Mouse (Mus musculus) intestine, postnatal 0 days (tissue): ENCODE results near the gene Rsph1. TPM values are rescaled to one million over a fixed set of nuclear protein-coding genes. Genes with fewer than 3 reads are reported as not detected.

Experiments used
- ATAC-seq: fragments of 200-750 bp; cut with Nextera tagmentation; 2 replicates; pipeline ENCODE4 v1.8.0; 2017; ENCODE audit warnings: mild to moderate bottlenecking, moderate TSS enrichment, moderate library complexity
- H3K27ac ChIP-seq: fragments of 300-500 bp; sonication (generic); 2 replicates; pipeline ENCODE4 v1.5.1; 2014; ENCODE audit warnings: mild to moderate bottlenecking, low read depth, low read length, moderate library complexity
- H3K27me3 ChIP-seq: fragments of 300-500 bp; sonication (generic); replicated peaks from 2 replicates; pipeline ENCODE4 v1.6.1; 2014; ENCODE audit warnings: low read length, mixed read lengths; ENCODE audit not compliant: control insufficient read depth, insufficient read depth
- H3K36me3 ChIP-seq: fragments of 300-500 bp; sonication (generic); 2 replicates; pipeline ENCODE4 v1.6.1; 2014; ENCODE audit warnings: mild to moderate bottlenecking, moderate library complexity; ENCODE audit not compliant: control insufficient read depth, insufficient read depth
- H3K4me1 ChIP-seq: fragments of 300-500 bp; sonication (generic); replicated peaks from 2 replicates; pipeline ENCODE4 v1.6.1; 2014; ENCODE audit warnings: antibody characterized with exemption, low read length, mixed read lengths; ENCODE audit not compliant: control insufficient read depth, insufficient read depth
- H3K4me2 ChIP-seq: fragments of 300-500 bp; sonication (generic); replicated peaks from 2 replicates; pipeline ENCODE4 v1.6.1; 2014; ENCODE audit warnings: low read depth, mild to moderate bottlenecking, moderate library complexity
- H3K4me3 ChIP-seq: fragments of 300-500 bp; sonication (generic); 2 replicates; pipeline ENCODE4 v1.5.1; 2014; ENCODE audit warnings: low read depth, low read length
- H3K9ac ChIP-seq: fragments of 300-500 bp; sonication (generic); 2 replicates; pipeline ENCODE4 v1.6.1; 2014; ENCODE audit warnings: mild to moderate bottlenecking, low read depth, low read length
- H3K9me3 ChIP-seq: fragments of 300-500 bp; sonication (generic); 2 replicates; pipeline ENCODE4 v1.6.1; 2016; ENCODE audit warnings: mixed run types; ENCODE audit not compliant: control insufficient read depth
- CTCF ChIP-seq: sonication (generic); IDR thresholded peaks from 2 replicates; pipeline ENCODE4 v1.5.1; 2016; ENCODE audit warnings: low read depth, mild to moderate bottlenecking, control low read depth, antibody characterized with exemption, moderate library complexity
- WGBS: fragments of 180-500 bp; shearing (Covaris S2); extraction: QIAGEN DNeasy Blood & Tissue Kit; methylation state at CpG from one replicate; pipeline ENCODE4 v1.1.7; 2014; 5-methylcytosine and 5-hydroxymethylcytosine counted together
- polyA plus RNA-seq: library from polyadenylated mRNA; unstranded; fragments of >200 nt; fragmentation: Nextera tagmentation; extraction: Ambion mirVana; gene quantifications from 2 replicates; pipeline ENCODE4 v1.2.1, GENCODE M21; 2015

The Rsph1 gene
- polyA plus RNA-seq, 1 experiment from 2014 or later = 0.66 TPM

DNA sequence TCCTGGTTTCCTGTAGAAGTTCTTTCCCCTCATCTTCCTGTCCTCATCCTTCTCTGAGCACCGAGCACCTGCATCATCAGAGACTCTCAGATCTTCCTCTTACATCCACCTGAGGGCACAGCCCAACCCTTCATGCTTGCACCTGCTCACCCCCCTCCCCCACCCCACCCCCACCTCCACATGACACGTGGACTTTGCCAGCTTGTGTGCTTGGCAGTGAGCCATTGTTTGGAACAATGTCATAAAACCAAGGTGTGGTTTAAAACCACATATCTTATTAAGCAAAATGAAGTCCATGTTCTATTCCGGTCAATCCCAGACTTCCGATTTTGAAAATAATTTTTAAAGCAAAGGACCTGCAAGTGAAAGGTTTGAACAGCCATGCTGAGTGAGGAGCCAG is 45.3 kb upstream of the Rsph1 start:
- Histone ChIP-seq H3K9me3 (no peaks in the 10 kb centered on the region), H3K27me3 (no peaks in the 10 kb centered on the region), H3K4me3 (no peak overlapping the region), H3K4me1 (peaks cover 21% of the 10 kb centered on the region; the same call in 1 of the 2 replicates), H3K4me2 (no peak overlapping the region), H3K9ac (no peak overlapping the region), H3K27ac (peak overlapping the region; percentile 96), H3K36me3 (peaks cover 4% of the 10 kb centered on the region; the same call in 1 of the 2 replicates)
- 34% methylated on average over 4 of the region's 4 CpGs for WGBS
- no peak for TF ChIP-seq CTCF
- peak; percentile 42 for ATAC-seq

DNA sequence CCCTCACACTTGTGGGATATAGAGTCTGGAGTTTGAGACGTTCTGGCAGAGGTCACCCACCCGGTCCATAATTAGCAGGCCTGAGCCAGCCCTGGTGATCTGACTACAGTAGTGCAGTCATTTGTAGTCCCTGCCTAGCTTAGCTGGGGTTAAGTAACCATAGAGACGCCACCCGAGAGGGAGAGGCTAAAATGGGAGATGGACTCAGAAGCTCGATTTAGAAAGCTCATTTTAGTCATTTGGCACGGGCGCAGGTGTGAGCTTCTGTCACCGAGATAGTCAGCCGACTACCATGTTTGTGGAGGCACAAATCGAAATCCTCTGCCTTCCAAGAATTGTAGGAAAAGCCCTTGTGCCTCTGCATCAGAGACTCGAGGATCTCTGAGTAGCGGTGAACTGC is 44.2 kb upstream of the Rsph1 start:
- Histone ChIP-seq H3K27ac (peak overlapping the region; percentile 89), H3K36me3 (peaks cover 8% of the 10 kb centered on the region; the same call in 1 of the 2 replicates), H3K4me1 (peaks cover 21% of the 10 kb centered on the region; the same call in 1 of the 2 replicates), H3K9ac (no peak overlapping the region), H3K4me3 (no peak overlapping the region), H3K27me3 (no peaks in the 10 kb centered on the region), H3K9me3 (no peaks in the 10 kb centered on the region), H3K4me2 (no peak overlapping the region)
- WGBS = 75% methylated on average over 12 of the region's 12 CpGs
- ATAC-seq = no peak
- no peak for TF ChIP-seq CTCF

DNA sequence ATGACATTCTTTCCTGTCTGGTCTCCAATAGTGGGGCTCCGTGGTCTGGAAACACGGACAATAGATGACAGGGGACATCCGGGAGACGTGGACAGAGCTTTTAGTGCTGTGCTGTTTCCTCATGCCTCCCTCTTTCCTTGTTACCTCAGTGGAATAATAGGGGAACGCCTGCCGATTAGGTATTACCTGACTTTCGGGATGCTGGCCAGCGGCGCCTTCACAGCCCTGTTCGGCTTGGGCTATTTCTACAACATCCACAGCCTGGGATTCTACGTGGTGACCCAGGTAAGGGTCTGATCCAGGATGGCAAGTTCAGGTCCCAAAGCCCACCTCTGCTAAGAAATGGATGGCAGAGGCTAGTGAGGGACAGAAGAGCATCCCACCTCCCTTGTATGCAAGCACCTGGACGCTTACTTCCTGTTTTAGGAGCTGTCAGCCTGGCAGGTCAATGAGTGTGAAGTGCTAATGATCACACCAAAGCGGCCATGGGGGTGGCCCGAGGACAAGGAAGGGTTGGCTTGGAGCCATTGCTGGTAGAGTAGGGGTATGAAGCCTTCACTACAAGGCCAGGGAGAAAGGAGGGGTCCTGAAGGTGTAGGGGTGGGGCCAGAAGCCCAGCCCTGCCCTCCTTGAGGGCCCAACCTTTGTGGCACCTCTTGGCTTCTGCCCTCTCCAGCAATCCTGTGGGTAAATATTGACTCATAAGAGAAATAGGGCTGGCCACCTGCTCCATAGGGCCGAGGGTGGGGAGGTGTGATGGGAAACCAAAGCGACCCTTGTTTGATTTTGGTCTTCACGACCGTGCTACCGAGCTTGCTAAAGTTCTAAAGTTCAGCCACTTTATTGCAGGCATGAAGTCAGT is 42.0 kb upstream of the Rsph1 start:
- Histone ChIP-seq H3K27ac (peak overlapping the region; percentile 89), H3K27me3 (no peaks in the 10 kb centered on the region), H3K9me3 (no peaks in the 10 kb centered on the region), H3K4me2 (no peak overlapping the region), H3K9ac (no peak overlapping the region), H3K4me3 (no peak overlapping the region), H3K36me3 (peaks cover 10% of the 10 kb centered on the region), H3K4me1 (0 out of 2 replicates have a peak, but pooled peaks cover 13% of the 10 kb centered on the region)
- TF ChIP-seq CTCF = no peak
- WGBS = 64% methylated on average over 19 of the region's 19 CpGs
- peak; percentile 70 for ATAC-seq

DNA sequence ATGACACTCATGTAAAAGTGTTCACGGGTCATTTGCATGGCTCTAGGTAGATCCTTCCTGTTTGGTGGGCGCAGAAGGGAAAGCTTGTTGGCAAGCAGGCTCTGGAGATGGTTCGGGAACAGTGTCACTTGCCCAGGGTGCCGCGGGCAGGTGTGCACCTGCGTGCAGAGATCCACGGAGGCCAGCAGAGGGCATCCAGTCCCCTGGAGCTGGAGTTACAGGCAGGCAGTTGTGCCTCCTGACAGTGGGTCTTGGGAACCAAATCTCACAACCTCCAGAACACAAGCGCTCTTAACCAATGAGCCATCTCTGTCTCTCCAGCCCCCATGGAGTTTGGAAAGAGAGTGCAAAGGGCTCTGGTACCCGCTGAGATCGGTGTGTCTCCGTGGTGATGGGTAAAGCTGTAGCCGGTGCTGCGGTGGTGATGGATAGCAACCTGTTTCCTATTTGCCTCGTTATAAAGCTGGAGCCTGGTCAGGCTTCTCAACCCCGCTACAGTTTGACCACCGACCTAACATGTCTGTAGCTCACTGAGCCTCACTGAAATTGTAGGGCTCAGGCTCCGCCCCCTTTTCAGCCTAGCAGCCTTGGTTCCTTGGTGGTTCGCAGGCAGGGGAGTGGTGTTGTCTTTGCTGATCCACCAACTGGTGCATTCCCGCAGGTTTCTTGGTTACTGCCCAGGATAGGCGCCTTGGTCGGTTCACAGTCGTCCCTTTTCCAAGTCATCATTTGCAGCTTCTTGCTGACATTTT is 40.5 kb upstream of the Rsph1 start:
- no peaks in the 10 kb centered on the region for H3K9me3 ChIP-seq
- 46% methylated on average over 22 of the region's 22 CpGs for WGBS
- TF ChIP-seq CTCF = peak; percentile 81
- ATAC-seq = no peak
- peaks cover 10% of the 10 kb centered on the region; the same call in 1 of the 2 replicates for H3K36me3 ChIP-seq
- H3K27ac ChIP-seq = peak overlapping the region; percentile 15; the same call in 1 of the 2 replicates
- H3K4me2 ChIP-seq = no peak overlapping the region
- H3K9ac ChIP-seq = no peak overlapping the region
- H3K4me1 ChIP-seq = 0 out of 2 replicates have a peak, but pooled peaks cover 11% of the 10 kb centered on the region
- no peaks in the 10 kb centered on the region for H3K27me3 ChIP-seq
- no peak overlapping the region for H3K4me3 ChIP-seq

DNA sequence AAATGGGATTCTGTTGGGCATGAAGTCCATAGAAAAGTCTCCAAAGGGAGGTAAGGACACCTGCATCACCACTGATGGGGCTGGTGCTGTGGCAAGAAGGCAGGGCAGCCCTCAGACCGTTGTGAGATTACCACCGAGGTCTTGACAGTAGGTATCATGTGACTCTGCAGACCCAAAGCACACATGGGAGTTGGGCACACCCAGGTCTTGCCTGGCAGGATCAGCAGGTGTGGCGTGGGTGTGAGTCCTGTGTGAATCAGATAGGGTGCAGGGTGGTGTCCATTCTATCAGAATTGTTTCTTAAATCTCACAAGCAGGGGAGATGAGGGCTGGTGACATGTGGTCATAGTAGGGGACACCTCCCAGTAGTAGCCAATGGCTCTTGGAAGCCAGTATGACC is 39.8 kb upstream of the Rsph1 start:
- ATAC-seq = no peak
- Histone ChIP-seq H3K27me3 (no peaks in the 10 kb centered on the region), H3K9me3 (no peaks in the 10 kb centered on the region), H3K4me2 (no peak overlapping the region), H3K4me1 (0 out of 2 replicates have a peak, but pooled peaks cover 8% of the 10 kb centered on the region), H3K27ac (peak overlapping the region; percentile 15; the same call in 1 of the 2 replicates), H3K9ac (no peak overlapping the region), H3K36me3 (peaks cover 10% of the 10 kb centered on the region; the same call in 1 of the 2 replicates), H3K4me3 (no peak overlapping the region)
- 44% methylated on average over 3 of the region's 3 CpGs for WGBS
- TF ChIP-seq CTCF = no peak

DNA sequence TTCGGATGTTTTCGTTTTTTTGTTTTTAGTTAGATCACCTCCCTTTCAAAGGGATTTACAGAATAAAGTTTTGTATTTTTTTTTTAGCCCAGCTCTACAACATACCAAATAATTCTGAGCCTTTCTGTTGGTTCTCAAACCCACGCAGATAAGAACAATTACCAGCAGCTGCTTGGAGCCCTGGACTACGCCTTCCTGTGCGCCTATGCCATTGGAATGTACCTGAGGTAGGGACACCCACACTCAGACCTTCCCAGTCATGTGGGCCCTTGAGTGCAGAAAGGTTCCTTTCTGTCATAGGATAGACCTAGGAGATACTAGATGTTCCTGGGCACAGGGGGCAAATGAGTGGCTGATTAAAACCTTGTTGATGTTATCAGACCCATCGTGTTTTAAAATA is 38.8 kb upstream of the Rsph1 start:
- H3K9ac ChIP-seq = no peak overlapping the region
- TF ChIP-seq CTCF = no peak

More for the DNA sequence above, 38.8 kb upstream of the Rsph1 start:
- peaks cover 10% of the 10 kb centered on the region; the same call in 1 of the 2 replicates for H3K36me3 ChIP-seq
- ATAC-seq = no peak
- WGBS = 61% methylated on average over 6 of the region's 6 CpGs
- H3K4me2 ChIP-seq = no peak overlapping the region
- no peak overlapping the region for H3K4me3 ChIP-seq
- H3K27ac ChIP-seq = no peak overlapping the region
- H3K9me3 ChIP-seq = no peaks in the 10 kb centered on the region
- H3K27me3 ChIP-seq = no peaks in the 10 kb centered on the region
- 0 out of 2 replicates have a peak, but pooled peaks cover 5% of the 10 kb centered on the region for H3K4me1 ChIP-seq
